33 mouse cellular contexts compared by ENCODE assay signal in genomic region chr5:111012587-111012986, GRCm38 (mm10).
DNase-seq lines count a peak whose midpoint lies in the region; ATAC-seq and TF ChIP-seq lines count a peak whose summit lies in the region.
"Had no signal": no experiment of that assay in that cellular context is flagged by ENCODE, and none has a peak within 500 bp of the region (broad histone marks: within the 10 kb centered on the region; RNA-seq: fewer than 3 reads in every experiment).

No protein-coding gene starts in this region.

- peaks cover 23% of the 10 kb centered on the region for H3K4me1 ChIP-seq in forebrain, postnatal 0 days (ENCODE audit: insufficient read depth)
- peaks cover 4% of the 10 kb centered on the region; the same call in 1 of the 2 replicates for H3K4me1 ChIP-seq in forebrain, embryonic 11.5 days (replicated peaks; ENCODE audit: control insufficient read depth, insufficient read depth, low read length)
- peaks cover 39% of the 10 kb centered on the region for H3K4me1 ChIP-seq in hindbrain, embryonic 14.5 days (replicated peaks; ENCODE audit: control insufficient read depth, insufficient read depth, low read length)
- no peaks in the 10 kb centered on the region for H3K4me1 ChIP-seq in hindbrain, embryonic 11.5 days (replicated peaks; ENCODE audit: control insufficient read depth, insufficient read depth, low read length)
- peaks cover 66% of the 10 kb centered on the region for H3K4me1 ChIP-seq in neural tube, embryonic 13.5 days (replicated peaks)

- no peak overlapping the region for H3K4me2 ChIP-seq in forebrain, postnatal 0 days (ENCODE audit: low read depth)
- no peak overlapping the region for H3K4me2 ChIP-seq in forebrain, embryonic 11.5 days (ENCODE audit: low read depth, low read length, severe bottlenecking)
- no peak overlapping the region for H3K4me2 ChIP-seq in hindbrain, embryonic 14.5 days (replicated peaks)
- no peak overlapping the region for H3K4me2 ChIP-seq in hindbrain, embryonic 11.5 days (replicated peaks; ENCODE audit: low read depth, low read length)
- H3K4me2 ChIP-seq in neural tube, embryonic 13.5 days = no peak overlapping the region
- H3K4me2 ChIP-seq: embryonic facial prominence, embryonic 15.5 days; hindbrain, embryonic 15.5 days; liver, embryonic 12.5 days; neural tube, embryonic 12.5 days had no signal

- H3K36me3 ChIP-seq in forebrain, postnatal 0 days (ENCODE audit: insufficient read depth) = no peaks in the 10 kb centered on the region
- H3K36me3 ChIP-seq in forebrain, embryonic 11.5 days (ENCODE audit: control insufficient read depth, insufficient read depth, low read length) = no peaks in the 10 kb centered on the region
- H3K36me3 ChIP-seq in hindbrain, embryonic 14.5 days (replicated peaks; ENCODE audit: control insufficient read depth, insufficient read depth) = no peaks in the 10 kb centered on the region
- no peaks in the 10 kb centered on the region for H3K36me3 ChIP-seq in hindbrain, embryonic 11.5 days (ENCODE audit: control insufficient read depth, insufficient read depth, low read length)
- 0 out of 2 replicates have a peak, but pooled peaks cover 5% of the 10 kb centered on the region for H3K36me3 ChIP-seq in neural tube, embryonic 13.5 days
- H3K36me3 ChIP-seq: hindbrain, embryonic 15.5 days; liver, embryonic 12.5 days had no signal

- DNase-seq in forebrain, postnatal 0 days = no peak
- DNase-seq in forebrain, embryonic 11.5 days (ENCODE audit: low spot score) = no peak
- DNase-seq in hindbrain, embryonic 14.5 days (ENCODE audit: low spot score) = no peak
- DNase-seq in hindbrain, embryonic 11.5 days (ENCODE audit: low spot score) = no peak
- DNase-seq in neural tube, embryonic 10.5 days (ENCODE audit: extremely low spot score, low spot score) = no peak
- no peak for DNase-seq in layer of hippocampus, adult 2 months (ENCODE audit: low spot score in 2 of 2)
- DNase-seq in left cerebral cortex, postnatal 14 days (ENCODE audit: low spot score in 2 of 2) = no peak
- DNase-seq: adrenal gland, adult 2 months; adrenal gland, postnatal 36 days; cerebellum, adult 18-20 months; cerebellum, postnatal 14 days; heart, adult 2 months; heart, postnatal 14 days; kidney, adult 18-20 months; kidney, postnatal 10 days; left cerebral cortex, postnatal 4 days; liver, postnatal 0 days; lung, postnatal 36 days; midbrain, embryonic 14.5 days; right cerebral cortex, adult 18-20 months; right cerebral cortex, postnatal 4 days; thymus, adult 18-20 months; thymus, postnatal 25 days had no signal

- 78% methylated on average over 7 of the region's 7 CpGs for WGBS in forebrain, postnatal 0 days
- 74% methylated on average over 7 of the region's 7 CpGs for WGBS in forebrain, embryonic 11.5 days
- 59% methylated on average over 7 of the region's 7 CpGs for WGBS in hindbrain, embryonic 14.5 days
- 59% methylated on average over 7 of the region's 7 CpGs for WGBS in hindbrain, embryonic 11.5 days
- 61% methylated on average over 7 of the region's 7 CpGs for whole genome bisulfite sequencing in neural tube, embryonic 13.5 days

- H3K27ac ChIP-seq in forebrain, postnatal 0 days (ENCODE audit: low read depth, low read length) = 0 out of 2 replicates have a peak overlapping the region, but pooled peaks have one; percentile 10
- H3K27ac ChIP-seq in forebrain, embryonic 11.5 days (ENCODE audit: low read depth, low read length) = no peak overlapping the region
- H3K27ac ChIP-seq in hindbrain, embryonic 14.5 days = peak overlapping the region; percentile 34; the same call in 1 of the 2 replicates
- H3K27ac ChIP-seq in hindbrain, embryonic 11.5 days (ENCODE audit: low read depth, low read length) = no peak overlapping the region
- H3K27ac ChIP-seq in neural tube, embryonic 13.5 days (replicated peaks) = peak overlapping the region; percentile 57
- no peak overlapping the region for H3K27ac ChIP-seq in layer of hippocampus, adult 2 months
- H3K27ac ChIP-seq: embryonic facial prominence, embryonic 15.5 days; heart, adult 2 months; left cerebral cortex, adult 2 months; liver, embryonic 12.5 days; neural tube, embryonic 12.5 days; stomach, postnatal 0 days had no signal

- no peak overlapping the region for H3K9ac ChIP-seq in forebrain, postnatal 0 days
- H3K9ac ChIP-seq in forebrain, embryonic 11.5 days (ENCODE audit: low read length) = no peak overlapping the region
- no peak overlapping the region; the same call in 1 of the 2 replicates for H3K9ac ChIP-seq in hindbrain, embryonic 14.5 days
- no peak overlapping the region for H3K9ac ChIP-seq in hindbrain, embryonic 11.5 days (ENCODE audit: low read depth, low read length)
- peak overlapping the region; percentile 17; the same call in 1 of the 2 replicates for H3K9ac ChIP-seq in neural tube, embryonic 13.5 days
- H3K9ac ChIP-seq: embryonic facial prominence, embryonic 15.5 days; hindbrain, embryonic 15.5 days; liver, embryonic 12.5 days; liver, postnatal 0 days; neural tube, embryonic 12.5 days had no signal

- no peaks in the 10 kb centered on the region for H3K9me3 ChIP-seq in forebrain, postnatal 0 days (ENCODE audit: low read length)
- no peaks in the 10 kb centered on the region; the same call in 1 of the 2 replicates for H3K9me3 ChIP-seq in forebrain, embryonic 11.5 days (ENCODE audit: control insufficient read depth, low read length)
- H3K9me3 ChIP-seq in hindbrain, embryonic 14.5 days (ENCODE audit: control insufficient read depth, low read length) = 0 out of 2 replicates have a peak, but pooled peaks cover 4% of the 10 kb centered on the region
- no peaks in the 10 kb centered on the region for H3K9me3 ChIP-seq in hindbrain, embryonic 11.5 days (ENCODE audit: control insufficient read depth, low read length)
- H3K9me3 ChIP-seq in neural tube, embryonic 13.5 days = peaks cover 6% of the 10 kb centered on the region; the same call in 1 of the 2 replicates
- H3K9me3 ChIP-seq: embryonic facial prominence, embryonic 15.5 days; hindbrain, embryonic 15.5 days had no signal

- H3K27me3 ChIP-seq in forebrain, postnatal 0 days (ENCODE audit: insufficient read depth, low read length) = no peaks in the 10 kb centered on the region
- H3K27me3 ChIP-seq in forebrain, embryonic 11.5 days (ENCODE audit: control insufficient read depth, insufficient read depth, low read length) = no peaks in the 10 kb centered on the region
- H3K27me3 ChIP-seq in hindbrain, embryonic 14.5 days (ENCODE audit: control insufficient read depth, insufficient read depth, low read length) = no peaks in the 10 kb centered on the region
- H3K27me3 ChIP-seq in hindbrain, embryonic 11.5 days (ENCODE audit: control insufficient read depth, insufficient read depth, low read length) = no peaks in the 10 kb centered on the region
- no peaks in the 10 kb centered on the region for H3K27me3 ChIP-seq in neural tube, embryonic 13.5 days
- H3K27me3 ChIP-seq: CH12.LX; embryonic facial prominence, embryonic 15.5 days; hindbrain, embryonic 15.5 days; liver, embryonic 12.5 days; neural tube, embryonic 12.5 days had no signal

- no peak for ATAC-seq in forebrain, postnatal 0 days
- no peak for ATAC-seq in forebrain, embryonic 11.5 days (replicated peaks; ENCODE audit: low FRiP score)
- no peak for ATAC-seq in hindbrain, embryonic 14.5 days (ENCODE audit: low FRiP score)
- ATAC-seq in hindbrain, embryonic 11.5 days (ENCODE audit: low FRiP score) = no peak
- ATAC-seq in neural tube, embryonic 13.5 days (ENCODE audit: low read depth) = no peak
- ATAC-seq: activated CD4-positive, CD25-positive, alpha-beta regulatory T cell, adult 4 months; forebrain, embryonic 14.5 days; liver, embryonic 12.5 days; liver, postnatal 0 days had no signal

- intact Hi-C loops in left cerebral cortex, postnatal 14 days (cut with DNase I) = no loop called here

- no peak for TF ChIP-seq CTCF in forebrain, postnatal 0 days (IDR thresholded peaks at IDR 0.05; ENCODE audit: low read depth)
- no peak for TF ChIP-seq CTCF in layer of hippocampus, adult 2 months (conservative IDR thresholded peaks at IDR 0.05)

- H3K4me3 ChIP-seq in forebrain, postnatal 0 days (ENCODE audit: low read depth, low read length) = no peak overlapping the region
- no peak overlapping the region for H3K4me3 ChIP-seq in forebrain, embryonic 11.5 days (ENCODE audit: low read depth, low read length)
- H3K4me3 ChIP-seq in hindbrain, embryonic 14.5 days (replicated peaks; ENCODE audit: low read length) = no peak overlapping the region
- H3K4me3 ChIP-seq in hindbrain, embryonic 11.5 days (ENCODE audit: low read depth, low read length) = no peak overlapping the region
- no peak overlapping the region for H3K4me3 ChIP-seq in neural tube, embryonic 13.5 days
- no peak overlapping the region for H3K4me3 ChIP-seq in layer of hippocampus, adult 2 months
- H3K4me3 ChIP-seq: embryonic facial prominence, embryonic 15.5 days; heart, adult 2 months; hindbrain, embryonic 15.5 days; left cerebral cortex, adult 2 months; liver, embryonic 12.5 days; neural tube, embryonic 12.5 days had no signal

Comparison
In these comparisons a context has a peak if more than half of its experiments do, and no peak if none do; other contexts are left out.
1. H3K27ac ChIP-seq: peak in forebrain, postnatal 0 days (single experiment), hindbrain, embryonic 14.5 days (single experiment) and neural tube, embryonic 13.5 days (single experiment); none in forebrain, embryonic 11.5 days (single experiment), hindbrain, embryonic 11.5 days (single experiment) and layer of hippocampus, adult 2 months (single experiment).